Mouse (Mus musculus): ENCODE results near the gene R3hdm2.

The R3hdm2 gene

DNA sequence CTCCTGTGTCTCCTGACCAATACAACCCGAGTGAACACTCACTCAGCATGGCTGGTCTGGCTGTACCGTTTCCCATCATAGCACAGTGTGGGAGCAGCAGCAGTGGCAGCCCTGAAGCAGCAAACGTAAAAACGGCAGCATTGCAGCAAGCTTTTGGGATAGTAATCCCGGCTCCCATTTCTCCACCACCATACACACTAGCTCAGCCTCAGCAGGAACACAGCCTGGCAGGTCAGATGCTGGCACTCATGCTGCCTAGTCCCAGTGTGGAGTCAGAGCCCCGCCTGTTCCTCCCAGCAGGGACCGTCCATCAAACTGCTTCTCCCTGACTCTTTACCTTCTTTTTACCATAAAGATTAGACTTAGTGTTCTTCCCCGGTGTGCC is 111.0 kb downstream of the R3hdm2 start:
- no peak for DNase-seq (ENCODE audit: low read depth, low spot score)

- no peak for DNase-seq (ENCODE audit: low read depth, low spot score)
Observed at GRCm38 (mm10) chr10:127492118-127492517, 112.0 kb downstream of the R3hdm2 start.

- no peak for DNase-seq (ENCODE audit: low read depth, low spot score)
Observed at GRCm38 (mm10) chr10:127496156-127496555, 116.0 kb downstream of the R3hdm2 start.

GRCm38 (mm10) chr10:127499516-127499915 is 119.4 kb downstream of the R3hdm2 start:
- DNase-seq (ENCODE audit: low read depth, low spot score) = no peak

DNA sequence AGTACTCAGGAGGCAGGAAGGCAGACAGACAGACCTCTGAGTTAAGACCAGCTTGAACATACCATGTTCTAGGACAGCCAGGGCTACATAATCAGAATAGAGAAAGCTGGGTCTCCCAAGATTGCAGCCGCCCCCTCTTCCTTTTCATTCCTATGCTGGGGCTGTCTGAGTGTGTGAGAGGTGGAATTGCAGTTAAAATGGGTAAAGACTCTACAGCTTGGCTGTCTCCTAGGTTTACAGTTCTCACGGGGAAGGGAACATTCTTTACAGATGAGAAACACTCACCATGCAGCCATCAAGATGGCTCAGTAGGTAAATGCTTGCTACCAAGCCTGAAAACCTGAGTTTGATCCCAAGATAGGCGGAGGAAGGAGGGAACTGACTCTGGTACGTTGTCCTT is 119.9 kb downstream of the R3hdm2 start:
- DNase-seq (ENCODE audit: low read depth, low spot score) = no peak

DNA sequence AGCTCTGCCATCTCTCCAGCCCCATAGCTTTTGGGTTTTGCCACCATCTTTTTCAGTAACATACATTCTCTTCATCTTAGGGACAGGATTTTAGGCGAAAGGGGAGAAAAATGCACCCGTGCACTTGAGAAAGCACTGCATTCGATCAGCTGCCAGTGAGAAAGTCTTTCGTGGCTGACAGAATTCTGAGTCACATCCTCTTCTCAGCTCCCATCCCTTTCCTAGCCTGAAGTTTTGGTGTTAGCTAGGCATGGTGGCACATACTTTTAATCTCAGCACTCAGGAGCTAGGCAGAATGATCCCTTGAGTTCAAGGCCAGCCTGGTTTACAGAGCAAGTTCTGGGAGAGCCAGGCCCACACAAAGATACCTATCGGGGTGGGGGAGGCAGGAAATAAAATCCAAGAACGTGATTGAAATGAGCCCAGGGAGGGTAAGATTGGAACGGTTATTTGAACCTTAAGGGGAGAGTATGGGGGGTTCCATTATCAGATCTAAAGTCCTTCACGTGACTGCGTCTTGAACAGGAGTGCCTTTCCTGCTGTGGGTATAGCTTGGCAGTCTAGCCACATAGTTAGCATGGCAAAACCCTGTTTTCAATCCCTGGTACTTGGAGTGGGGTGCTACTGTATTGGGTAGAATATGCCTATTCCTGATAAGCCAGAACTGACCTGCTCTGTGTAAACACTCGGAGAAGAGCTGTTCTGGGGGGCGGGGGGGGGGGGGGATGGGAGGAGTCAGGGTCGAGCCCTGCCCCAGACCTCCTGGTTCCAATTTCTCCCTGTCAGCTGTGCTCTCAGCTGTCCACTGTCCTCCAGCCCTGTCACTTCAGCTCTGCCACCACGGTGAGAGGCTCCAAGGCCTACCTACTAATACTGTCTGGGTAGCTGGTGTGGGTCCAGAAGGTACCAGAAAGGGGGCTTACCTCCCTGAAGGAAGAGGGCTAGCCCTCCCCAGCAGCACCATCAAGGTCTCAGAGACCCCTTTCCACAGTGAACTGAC is 121.1 kb downstream of the R3hdm2 start, which contains the start of gene Stac3:
TSS of gene Stac3 (plus strand) at position 793 of the 1,000 bp plus-strand sequence.
- DNase-seq (ENCODE audit: low read depth, low spot score) = no peak

GRCm38 (mm10) chr10:127508239-127508638 is 128.1 kb downstream of the R3hdm2 start:
- DNase-seq (ENCODE audit: low read depth, low spot score) = no peak

- DNase-seq (ENCODE audit: low read depth, low spot score) = peak; percentile 51
Observed at GRCm38 (mm10) chr10:127509051-127509836, 129.1 kb downstream of the R3hdm2 start.

- DNase-seq (ENCODE audit: low read depth, low spot score) = no peak
Observed at GRCm38 (mm10) chr10:127509837-127510701, 129.9 kb downstream of the R3hdm2 start.

- DNase-seq (ENCODE audit: low read depth, low spot score) = no peak
Observed at GRCm38 (mm10) chr10:127510895-127511617, 130.9 kb downstream of the R3hdm2 start.

- DNase-seq (ENCODE audit: low read depth, low spot score) = no peak
Observed at GRCm38 (mm10) chr10:127511634-127512306, 131.6 kb downstream of the R3hdm2 start.

DNA sequence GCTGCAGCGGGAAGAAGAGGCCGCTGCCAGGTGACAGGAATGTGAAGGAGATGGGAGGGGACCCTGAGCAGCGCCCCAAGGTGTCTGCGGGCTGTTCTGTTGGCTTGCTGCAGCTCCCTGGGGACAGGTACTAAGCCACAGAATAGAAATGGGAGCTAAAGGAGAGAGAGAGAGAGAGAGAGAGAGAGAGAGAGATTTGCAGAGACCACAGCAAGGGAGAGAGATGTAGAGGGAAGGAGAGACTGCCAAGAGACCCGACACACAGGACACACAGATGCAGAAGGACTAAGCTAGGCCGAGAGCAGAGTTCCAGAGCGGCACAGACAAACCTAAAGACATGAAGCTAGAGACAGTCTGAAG is 132.2 kb downstream of the R3hdm2 start:
- DNase-seq (ENCODE audit: low read depth, low spot score) = no peak

GRCm38 (mm10) chr10:127512813-127513212 is 132.7 kb downstream of the R3hdm2 start:
- peak; percentile 75 for DNase-seq (ENCODE audit: low read depth, low spot score)

- no peak for DNase-seq (ENCODE audit: low read depth, low spot score)
Observed at GRCm38 (mm10) chr10:127513501-127514091, 133.5 kb downstream of the R3hdm2 start.

DNA sequence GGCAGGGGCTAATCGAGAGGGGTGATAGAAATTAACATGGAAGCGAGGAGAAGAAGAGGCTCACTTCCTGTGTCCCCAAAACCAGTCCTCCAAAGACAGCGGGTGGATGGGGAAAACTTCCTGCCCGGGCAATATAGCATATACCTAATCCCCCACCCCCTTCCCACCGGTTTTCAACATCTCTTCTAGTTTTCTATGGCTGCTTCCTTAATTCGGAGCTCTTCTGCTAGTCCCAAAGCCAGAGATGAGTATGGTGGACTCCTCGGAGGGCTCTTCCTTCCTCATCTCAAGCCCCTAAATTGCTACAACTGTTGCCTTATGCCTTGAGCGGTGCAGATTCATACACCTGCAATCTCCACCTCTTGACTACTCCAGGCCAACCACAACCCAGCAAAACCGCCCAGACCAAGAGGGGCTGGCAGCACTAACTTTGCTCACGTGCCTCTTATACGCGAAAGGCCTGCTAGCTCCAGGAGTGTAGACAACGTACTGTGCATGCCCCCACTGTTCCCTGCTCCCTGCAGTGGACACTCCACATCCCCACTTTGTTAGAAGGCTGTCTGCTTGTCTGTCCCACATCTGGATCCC is 134.1 kb downstream of the R3hdm2 start:
- DNase-seq (ENCODE audit: low read depth, low spot score) = no peak

- no peak for DNase-seq (ENCODE audit: low read depth, low spot score)
Observed at GRCm38 (mm10) chr10:127514764-127515163, 134.6 kb downstream of the R3hdm2 start, which contains the start of gene Ndufa4l2. Gene Ndufa4l2, plus strand, starts transcription at chr10:127514967.

GRCm38 (mm10) chr10:127515271-127515982 is 135.3 kb downstream of the R3hdm2 start:
- DNase-seq (ENCODE audit: low read depth, low spot score) = no peak

DNA sequence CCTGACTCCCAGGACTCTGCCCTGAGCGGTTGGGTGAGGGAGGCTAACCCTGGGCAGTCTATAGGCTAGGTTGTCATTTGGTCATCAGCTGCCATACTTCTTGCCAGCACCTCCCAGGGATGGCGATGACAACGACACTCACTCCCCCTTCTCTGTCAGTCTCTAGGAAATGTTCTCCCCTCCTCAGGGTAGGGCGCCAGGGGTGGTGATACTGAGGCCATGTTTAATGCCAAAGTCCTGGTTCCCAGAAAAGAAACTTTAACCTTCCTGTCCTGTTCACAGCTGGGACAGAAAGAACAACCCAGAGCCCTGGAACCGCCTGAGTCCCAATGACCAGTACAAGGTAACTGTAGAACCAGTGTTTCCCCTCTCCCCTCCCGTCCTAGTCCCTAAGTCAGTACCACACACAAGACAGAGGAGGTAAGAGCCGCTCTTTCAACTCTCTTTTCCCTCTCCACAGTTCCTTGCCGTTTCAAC is 135.9 kb downstream of the R3hdm2 start:
- DNase-seq (ENCODE audit: low read depth, low spot score) = no peak
